Mouse (Mus musculus): ENCODE measurements at regions not wholly inside any gene's neighbourhood (a gene's known extent, or its start where the extent isn't known, plus 50 kb on each side); places are given as distances from the start of the nearest gene placed in this dataset.
A peak's percentile ranks its signal among the peaks of the same experiment; 100 is the strongest.

GRCm38 (mm10) chr13:101487621-101488020, 280.4 kb downstream of the Pik3r1 start:
- 63% methylated on average over 2 of the region's 2 CpGs for WGBS
- Histone ChIP-seq H3K4me3 (ENCODE audit: low read depth, low read length) (no peak overlapping the region), H3K9ac (no peak overlapping the region), H3K4me1 (ENCODE audit: insufficient read depth) (no peaks in the 10 kb centered on the region), H3K27ac (ENCODE audit: low read depth, low read length) (peak overlapping the region; percentile 48; the same call in 1 of the 2 replicates), H3K27me3 (ENCODE audit: insufficient read depth, low read length) (no peaks in the 10 kb centered on the region), H3K9me3 (ENCODE audit: low read length) (no peaks in the 10 kb centered on the region), H3K36me3 (ENCODE audit: insufficient read depth) (no peaks in the 10 kb centered on the region), H3K4me2 (ENCODE audit: low read depth) (no peak overlapping the region)
- peak; percentile 68 for DNase-seq
- peak; percentile 74 for ATAC-seq
- no peak for TF ChIP-seq CTCF (IDR thresholded peaks at IDR 0.05; ENCODE audit: low read depth)

GRCm38 (mm10) chr13:101485823-101486222, 282.2 kb downstream of the Pik3r1 start:
- H3K9me3 ChIP-seq (ENCODE audit: low read length): no peaks in the 10 kb centered on the region
- H3K9ac ChIP-seq: no peak overlapping the region
- H3K36me3 ChIP-seq (ENCODE audit: insufficient read depth): no peaks in the 10 kb centered on the region
- H3K27me3 ChIP-seq (ENCODE audit: insufficient read depth, low read length): no peaks in the 10 kb centered on the region
- 91% methylated on average over 7 of the region's 7 CpGs for WGBS
- H3K4me3 ChIP-seq (ENCODE audit: low read depth, low read length): no peak overlapping the region
- H3K4me2 ChIP-seq (ENCODE audit: low read depth): no peak overlapping the region
- no peaks in the 10 kb centered on the region for H3K4me1 ChIP-seq (ENCODE audit: insufficient read depth)
- no peak for DNase-seq
- H3K27ac ChIP-seq (ENCODE audit: low read depth, low read length): no peak overlapping the region
- TF ChIP-seq CTCF (IDR thresholded peaks at IDR 0.05; ENCODE audit: low read depth): no peak
- ATAC-seq: no peak

GRCm38 (mm10) chr13:101483816-101484215, 284.2 kb downstream of the Pik3r1 start:
- Histone ChIP-seq H3K27ac (ENCODE audit: low read depth, low read length) (no peak overlapping the region), H3K36me3 (ENCODE audit: insufficient read depth) (no peaks in the 10 kb centered on the region), H3K9me3 (ENCODE audit: low read length) (no peaks in the 10 kb centered on the region), H3K4me2 (ENCODE audit: low read depth) (no peak overlapping the region), H3K27me3 (ENCODE audit: insufficient read depth, low read length) (no peaks in the 10 kb centered on the region), H3K4me3 (ENCODE audit: low read depth, low read length) (no peak overlapping the region), H3K9ac (no peak overlapping the region), H3K4me1 (ENCODE audit: insufficient read depth) (no peaks in the 10 kb centered on the region)
- no peak for TF ChIP-seq CTCF (IDR thresholded peaks at IDR 0.05; ENCODE audit: low read depth)
- WGBS: 35% methylated on average over 3 of the region's 3 CpGs
- no peak for ATAC-seq
- no peak for DNase-seq

- WGBS: 55% methylated on average over 6 of the region's 6 CpGs
These were observed 286.3 kb downstream of the Pik3r1 start for GRCm38 (mm10) chr13:101481551-101482184.

GRCm38 (mm10) chr13:101479297-101479652, 288.7 kb downstream of the Pik3r1 start:
- H3K4me2 ChIP-seq (ENCODE audit: low read depth): no peak overlapping the region
- H3K27ac ChIP-seq (ENCODE audit: low read depth, low read length): no peak overlapping the region
- no peaks in the 10 kb centered on the region for H3K9me3 ChIP-seq (ENCODE audit: low read length)
- no peaks in the 10 kb centered on the region for H3K36me3 ChIP-seq (ENCODE audit: insufficient read depth)
- H3K4me3 ChIP-seq (ENCODE audit: low read depth, low read length): no peak overlapping the region
- H3K9ac ChIP-seq: no peak overlapping the region
- DNase-seq (no peak), ATAC-seq (no peak)
- WGBS: 54% methylated on average over 2 of the region's 2 CpGs
- TF ChIP-seq CTCF (IDR thresholded peaks at IDR 0.05; ENCODE audit: low read depth): no peak
- no peaks in the 10 kb centered on the region for H3K27me3 ChIP-seq (ENCODE audit: insufficient read depth, low read length)
- no peaks in the 10 kb centered on the region for H3K4me1 ChIP-seq (ENCODE audit: insufficient read depth)

More at GRCm38 (mm10) chr13:101481551-101482184, 286.3 kb downstream of the Pik3r1 start:
- Histone ChIP-seq H3K27me3 (ENCODE audit: insufficient read depth, low read length) (no peaks in the 10 kb centered on the region), H3K9me3 (ENCODE audit: low read length) (no peaks in the 10 kb centered on the region), H3K9ac (no peak overlapping the region), H3K4me3 (ENCODE audit: low read depth, low read length) (no peak overlapping the region), H3K27ac (ENCODE audit: low read depth, low read length) (no peak overlapping the region), H3K4me2 (ENCODE audit: low read depth) (no peak overlapping the region), H3K4me1 (ENCODE audit: insufficient read depth) (no peaks in the 10 kb centered on the region), H3K36me3 (ENCODE audit: insufficient read depth) (no peaks in the 10 kb centered on the region)
- no peak for DNase-seq
- no peak for TF ChIP-seq CTCF (IDR thresholded peaks at IDR 0.05; ENCODE audit: low read depth)
- ATAC-seq: peak; percentile 54

GRCm38 (mm10) chr13:101478608-101479296, 289.3 kb downstream of the Pik3r1 start:
- H3K9ac ChIP-seq: no peak overlapping the region
- TF ChIP-seq CTCF (IDR thresholded peaks at IDR 0.05; ENCODE audit: low read depth): no peak
- no peak overlapping the region for H3K4me3 ChIP-seq (ENCODE audit: low read depth, low read length)
- no peaks in the 10 kb centered on the region for H3K27me3 ChIP-seq (ENCODE audit: insufficient read depth, low read length)
- no peak overlapping the region for H3K4me2 ChIP-seq (ENCODE audit: low read depth)
- H3K4me1 ChIP-seq (ENCODE audit: insufficient read depth): no peaks in the 10 kb centered on the region
- H3K27ac ChIP-seq (ENCODE audit: low read depth, low read length): no peak overlapping the region
- ATAC-seq: no peak
- no peaks in the 10 kb centered on the region for H3K9me3 ChIP-seq (ENCODE audit: low read length)
- no peak for DNase-seq
- WGBS: 71% methylated on average over 4 of the region's 4 CpGs
- no peaks in the 10 kb centered on the region for H3K36me3 ChIP-seq (ENCODE audit: insufficient read depth)

- H3K27me3 ChIP-seq (ENCODE audit: insufficient read depth, low read length): no peaks in the 10 kb centered on the region
- H3K4me3 ChIP-seq (ENCODE audit: low read depth, low read length): no peak overlapping the region
- 0 out of 2 replicates have a peak, but pooled peaks cover 6% of the 10 kb centered on the region for H3K4me1 ChIP-seq (ENCODE audit: insufficient read depth)
- H3K9me3 ChIP-seq (ENCODE audit: low read length): no peaks in the 10 kb centered on the region
- WGBS: 91% methylated on average over 8 of the region's 8 CpGs
- H3K4me2 ChIP-seq (ENCODE audit: low read depth): no peak overlapping the region
- TF ChIP-seq CTCF (IDR thresholded peaks at IDR 0.05; ENCODE audit: low read depth): no peak
- H3K9ac ChIP-seq: no peak overlapping the region
- no peak for ATAC-seq
- H3K27ac ChIP-seq (ENCODE audit: low read depth, low read length): no peak overlapping the region
- no peak for DNase-seq
- H3K36me3 ChIP-seq (ENCODE audit: insufficient read depth): no peaks in the 10 kb centered on the region
These were observed 294.7 kb downstream of the Pik3r1 start for GRCm38 (mm10) chr13:101473349-101473748.

Data from forebrain, postnatal 0 days (tissue).